Mouse (Mus musculus): ENCODE measurements at regions not wholly inside any gene's neighbourhood (a gene's known extent, or its start where the extent isn't known, plus 50 kb on each side); places are given as distances from the start of the nearest gene placed in this dataset.

DNA sequence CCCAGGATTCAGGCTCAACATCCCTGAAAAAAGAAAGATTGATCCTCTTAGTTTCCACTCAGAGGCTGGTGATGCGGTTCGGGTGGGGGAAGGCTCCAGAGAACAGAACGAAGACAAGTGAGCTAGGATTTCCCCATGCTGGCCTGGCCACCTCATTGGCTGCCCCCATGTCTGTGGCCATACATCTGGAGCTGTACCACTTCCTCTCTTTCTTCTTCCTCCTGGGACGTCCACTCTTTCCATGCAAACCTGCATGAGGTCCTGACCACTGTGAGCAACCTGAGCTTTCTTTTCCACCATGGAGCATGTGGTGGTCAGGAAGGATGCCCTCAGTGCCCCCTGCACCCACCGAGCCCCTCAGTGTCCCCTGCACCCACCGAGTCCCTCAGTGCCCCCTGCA, 288.8 kb downstream of the Irs2 start:
- DNase-seq (ENCODE audit: extremely low read depth, low read depth), result no peak

- DNase-seq (ENCODE audit: extremely low read depth, low read depth), result no peak
Measured at GRCm38 (mm10) chr8:10717297-10717696, 291.0 kb downstream of the Irs2 start.

GRCm38 (mm10) chr8:10716161-10716560, 292.1 kb downstream of the Irs2 start:
- DNase-seq (ENCODE audit: extremely low read depth, low read depth), result no peak

DNA sequence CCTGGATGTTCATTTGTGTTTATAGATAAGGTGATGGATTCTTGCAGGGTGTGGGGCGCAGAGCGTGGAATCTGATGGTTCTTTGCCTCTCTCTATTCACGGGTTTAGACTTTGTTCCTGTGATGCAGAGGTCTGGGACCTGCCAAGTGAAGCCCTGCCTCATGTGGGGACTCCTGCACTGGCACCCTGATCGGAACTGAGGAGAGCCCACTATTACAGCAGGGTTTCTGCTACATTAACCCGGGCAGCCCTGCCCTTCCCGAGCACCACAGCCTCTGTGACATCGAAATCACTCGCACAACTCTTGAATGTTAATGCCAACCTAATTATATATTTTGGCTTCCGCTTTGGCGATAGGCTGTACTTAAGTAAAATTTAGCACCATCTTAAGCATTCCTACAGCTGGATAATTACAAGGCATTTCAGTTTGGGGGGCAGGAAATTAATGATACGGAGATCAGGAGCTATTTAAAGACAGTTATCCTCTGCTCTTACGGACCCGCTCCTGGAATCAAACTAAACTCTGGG, 294.7 kb downstream of the Irs2 start:
- DNase-seq (ENCODE audit: extremely low read depth, low read depth), result no peak

GRCm38 (mm10) chr8:10712118-10712689, 296.1 kb downstream of the Irs2 start:
- no peak for DNase-seq (ENCODE audit: extremely low read depth, low read depth)

GRCm38 (mm10) chr8:10711474-10711873, 296.8 kb downstream of the Irs2 start:
- DNase-seq (ENCODE audit: extremely low read depth, low read depth), result no peak

- DNase-seq (ENCODE audit: extremely low read depth, low read depth), result no peak
Measured at GRCm38 (mm10) chr8:10708509-10708908, 299.7 kb downstream of the Irs2 start.

GRCm38 (mm10) chr8:10707122-10707521, 301.1 kb downstream of the Irs2 start:
- DNase-seq (ENCODE audit: extremely low read depth, low read depth), result no peak

DNA sequence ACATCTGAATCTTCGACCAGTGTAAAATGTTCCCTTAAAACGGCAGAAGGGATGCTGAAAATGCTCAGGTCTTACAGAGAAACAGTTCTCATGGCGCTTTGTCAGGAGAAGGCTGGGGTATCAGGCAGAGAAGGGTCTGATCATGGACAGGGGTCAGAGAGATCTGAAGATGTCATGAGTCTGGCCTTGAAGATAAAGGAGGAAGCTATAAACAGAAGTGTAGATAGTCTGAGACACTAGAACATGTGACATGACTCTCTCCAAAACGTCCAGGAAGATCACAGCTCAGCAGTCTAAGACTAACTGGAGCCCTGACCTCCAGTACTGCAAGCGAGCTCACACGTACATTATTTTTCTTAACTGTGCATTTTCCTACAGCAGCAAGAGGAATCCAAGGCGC, 302.3 kb downstream of the Irs2 start:
- DNase-seq (ENCODE audit: extremely low read depth, low read depth), result no peak

DNA sequence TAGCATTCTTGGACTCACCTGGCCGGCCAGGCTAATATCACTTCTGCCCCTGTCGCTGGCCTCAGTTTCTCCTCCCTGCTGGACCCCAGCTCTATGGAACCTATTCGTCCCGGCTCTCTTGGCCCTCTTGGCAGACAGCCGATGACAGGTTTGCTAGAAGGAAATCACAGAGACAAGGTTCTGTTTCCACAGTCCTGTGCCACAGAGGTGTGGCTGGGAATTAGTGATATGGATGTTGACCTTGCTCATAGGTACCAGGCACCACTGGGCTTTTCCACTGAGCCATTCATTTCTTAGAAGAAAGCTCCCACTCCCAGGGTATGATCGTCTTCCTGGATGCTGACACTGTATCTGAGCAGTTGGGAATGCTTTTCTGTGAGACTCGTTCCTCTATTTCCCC, 305.5 kb downstream of the Irs2 start:
- DNase-seq (ENCODE audit: extremely low read depth, low read depth), result no peak

DNA sequence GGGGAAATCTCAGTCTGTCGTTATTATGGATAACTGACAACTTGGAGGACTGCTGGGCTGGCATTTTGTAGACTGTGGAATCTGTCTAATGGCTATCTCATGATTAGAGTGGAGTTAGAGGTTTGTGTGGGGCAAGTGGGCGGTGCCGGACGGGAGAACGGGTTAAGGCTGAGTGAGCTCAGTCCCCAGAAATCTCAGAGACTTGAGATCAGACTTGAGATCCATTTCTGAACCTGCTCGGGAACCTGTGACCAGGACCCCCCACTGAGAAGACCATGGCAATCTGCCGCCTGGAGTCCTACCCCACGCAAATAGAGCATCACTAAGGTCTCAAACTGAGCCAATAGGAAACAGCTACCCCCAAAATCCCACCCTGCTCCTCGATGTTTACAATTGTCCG, 306.0 kb downstream of the Irs2 start:
- DNase-seq (ENCODE audit: extremely low read depth, low read depth), result no peak

- DNase-seq (ENCODE audit: extremely low read depth, low read depth), result no peak
Measured at GRCm38 (mm10) chr8:10701648-10702061, 306.6 kb downstream of the Irs2 start.

GRCm38 (mm10) chr8:10701226-10701625, 307.0 kb downstream of the Irs2 start:
- no peak for DNase-seq (ENCODE audit: extremely low read depth, low read depth)

DNA sequence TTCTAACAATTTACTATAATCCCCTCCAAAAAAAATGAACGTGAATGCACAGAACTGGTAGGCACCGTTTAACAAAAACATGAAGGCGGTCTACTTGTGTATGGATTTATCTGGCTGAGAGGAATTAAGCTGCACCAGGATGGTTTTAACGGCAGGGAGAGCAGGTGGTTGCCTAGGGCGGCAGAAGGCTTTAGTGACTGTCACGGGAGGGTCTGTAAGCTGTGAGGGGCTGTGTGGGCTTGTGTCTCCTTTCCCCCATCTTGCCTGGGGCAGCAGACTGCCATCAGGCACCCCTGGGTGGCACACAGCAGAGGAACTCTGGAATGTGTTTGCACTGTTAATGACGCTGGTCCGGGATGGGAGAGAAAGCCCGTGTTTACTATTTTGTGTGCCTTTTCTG, 308.6 kb downstream of the Irs2 start:
- DNase-seq (ENCODE audit: extremely low read depth, low read depth), result no peak

DNA sequence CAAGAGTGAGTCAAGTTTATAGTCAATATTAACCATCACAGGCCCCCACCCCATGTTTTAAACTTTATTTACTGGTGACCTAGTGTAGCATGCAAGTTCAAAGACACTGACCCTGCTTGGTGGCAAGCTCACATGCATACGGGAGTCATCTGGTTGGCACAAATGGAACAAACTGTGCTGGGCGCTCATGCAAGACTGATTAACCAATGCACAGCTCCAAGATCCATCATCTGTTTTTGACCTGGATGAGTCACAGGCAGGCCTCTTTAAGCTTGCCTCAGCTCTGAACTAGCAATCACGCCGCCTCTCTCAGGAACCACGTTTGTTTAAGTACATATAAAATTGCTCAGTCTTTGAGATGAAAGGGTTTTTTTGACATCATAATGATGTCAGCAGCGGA, 313.1 kb downstream of the Irs2 start:
- no peak for DNase-seq (ENCODE audit: extremely low read depth, low read depth)

DNA sequence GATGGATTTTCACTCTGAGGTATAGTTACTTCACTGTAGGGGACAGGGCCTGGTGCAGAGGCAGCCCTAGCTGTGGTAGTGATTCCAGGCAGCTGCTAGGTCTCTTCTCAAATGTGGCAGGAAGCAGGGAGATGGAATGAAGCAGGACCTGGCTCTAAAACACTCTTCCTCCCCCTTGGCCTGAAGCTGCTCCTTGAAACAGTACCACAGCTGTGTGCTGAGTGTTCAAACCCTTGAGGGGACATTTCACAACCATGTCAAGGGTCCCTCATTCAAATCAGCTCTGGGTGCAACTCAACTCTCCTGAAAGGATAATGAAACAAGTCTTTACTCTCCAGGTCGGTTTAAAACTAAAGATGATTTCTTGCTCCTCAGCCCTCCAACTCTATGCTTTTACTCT, 317.6 kb downstream of the Irs2 start:
- DNase-seq (ENCODE audit: extremely low read depth, low read depth), result no peak

GRCm38 (mm10) chr8:10689881-10690280, 318.4 kb downstream of the Irs2 start:
- DNase-seq (ENCODE audit: extremely low read depth, low read depth), result no peak

DNA sequence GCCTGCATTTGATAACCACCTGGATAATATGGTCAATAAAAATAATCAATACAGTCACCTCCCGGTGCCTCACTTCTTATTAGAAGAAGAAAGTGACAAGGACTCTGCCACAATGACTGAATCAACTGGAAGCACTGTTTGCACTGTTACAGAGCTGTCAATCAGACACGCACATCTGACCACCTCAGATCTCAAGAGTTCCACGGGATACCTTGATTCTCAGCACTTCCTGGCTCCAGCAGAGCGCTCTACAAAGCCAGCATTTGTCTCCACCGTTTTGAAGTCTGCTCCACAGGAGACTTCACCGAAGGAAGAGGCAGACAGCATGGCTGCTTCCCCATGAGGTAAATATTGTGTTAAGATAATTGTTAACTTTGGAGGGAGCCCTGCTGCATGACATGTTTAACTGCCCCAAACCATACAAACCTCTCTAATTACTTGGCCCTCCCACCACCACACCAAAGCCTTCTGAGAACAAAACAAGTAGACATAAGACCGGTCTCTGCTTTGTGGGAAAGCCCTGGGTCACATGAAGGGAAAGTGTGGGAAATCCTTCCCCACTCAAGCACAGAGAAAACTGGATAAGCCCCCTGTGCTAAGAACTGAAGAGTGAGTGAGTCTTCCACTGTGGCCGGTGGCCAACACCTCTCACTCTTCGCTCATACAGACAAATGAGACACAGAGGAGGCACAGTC, 320.2 kb downstream of the Irs2 start:
- DNase-seq (ENCODE audit: extremely low read depth, low read depth), result no peak

Measured in MEL-GATA-1-ER (cell line).